Mouse (Mus musculus) naive thymus-derived CD4-positive, alpha-beta T cell, adult 2 months (primary cell): ENCODE results near the gene Ubl3.

Source experiments
- DNase-seq: peaks from one replicate; pipeline ENCODE4 v3.0.0-alpha.2; 2011; ENCODE audit warnings: low read depth

The Ubl3 gene

DNA sequence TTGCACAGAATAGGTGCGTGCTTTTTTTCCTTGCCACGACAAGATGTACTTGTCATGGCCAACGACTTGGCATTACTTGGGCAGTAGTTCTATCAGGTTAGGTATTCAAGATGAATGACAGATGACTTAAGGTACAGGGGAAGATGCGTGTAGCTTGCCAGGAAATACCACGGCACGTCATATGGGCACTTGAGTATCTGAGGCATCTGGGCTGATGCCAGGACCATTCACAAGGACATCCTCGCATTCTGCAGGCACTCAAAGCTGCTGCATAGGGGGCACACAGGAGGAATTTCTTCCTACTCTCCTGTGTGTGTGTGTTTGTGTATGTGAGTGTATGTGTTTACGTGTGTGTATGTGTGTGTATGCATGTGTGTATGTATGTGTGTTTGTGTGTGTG, 9.6 kb upstream of the Ubl3 start:
- DNase-seq = no peak

DNA sequence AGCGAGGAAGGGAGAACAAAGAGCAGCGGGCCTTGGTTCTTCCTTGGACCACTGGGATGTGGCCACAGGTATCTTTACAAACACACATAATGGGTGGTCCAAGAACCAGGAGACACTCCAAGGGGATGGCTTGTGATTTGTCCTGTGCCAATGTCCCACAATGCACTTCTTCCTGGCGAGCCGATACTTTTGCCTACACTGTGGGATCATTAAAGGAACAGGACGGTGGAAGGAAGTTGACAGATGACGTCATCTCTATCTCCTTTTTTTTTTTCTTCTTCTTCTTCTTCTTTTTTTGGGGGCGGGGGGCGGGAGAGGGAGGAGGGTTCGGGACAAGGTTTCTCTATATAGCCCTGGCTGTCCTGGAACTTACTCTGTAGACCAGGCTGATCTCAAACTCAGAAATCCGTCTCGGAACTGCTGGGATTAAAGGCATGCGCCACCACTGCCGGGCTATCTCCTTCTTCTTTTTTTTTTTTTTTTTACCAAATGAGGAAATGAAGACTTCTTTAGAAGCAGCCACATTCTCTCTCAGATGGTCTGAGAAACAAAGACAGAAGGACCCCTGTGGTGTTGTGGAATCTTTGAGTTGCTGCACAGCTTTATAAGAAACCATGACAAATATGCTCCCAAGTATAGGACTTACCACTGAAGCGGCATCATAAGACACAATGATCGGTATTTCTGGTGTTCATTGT, 6.8 kb upstream of the Ubl3 start:
- no peak for DNase-seq

DNA sequence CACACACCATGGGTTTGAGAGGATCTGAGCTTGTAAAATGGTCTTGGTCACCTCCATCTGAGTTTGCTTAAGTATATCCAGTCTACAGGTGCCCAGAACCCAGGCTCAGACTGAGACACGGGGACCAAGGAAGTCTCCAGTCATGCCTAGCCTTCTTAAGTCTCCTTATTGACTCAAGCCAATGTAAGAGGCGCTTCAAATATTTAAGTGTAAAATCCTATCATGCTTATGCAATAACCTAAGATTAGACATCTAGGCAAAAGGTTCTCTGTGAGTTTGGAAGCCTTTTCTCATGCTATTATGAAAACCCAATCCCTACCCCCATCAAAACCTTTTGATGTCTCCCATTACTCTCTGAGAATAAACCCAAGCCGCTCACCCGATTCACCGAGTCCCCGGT, 5.9 kb upstream of the Ubl3 start:
- no peak for DNase-seq

DNA sequence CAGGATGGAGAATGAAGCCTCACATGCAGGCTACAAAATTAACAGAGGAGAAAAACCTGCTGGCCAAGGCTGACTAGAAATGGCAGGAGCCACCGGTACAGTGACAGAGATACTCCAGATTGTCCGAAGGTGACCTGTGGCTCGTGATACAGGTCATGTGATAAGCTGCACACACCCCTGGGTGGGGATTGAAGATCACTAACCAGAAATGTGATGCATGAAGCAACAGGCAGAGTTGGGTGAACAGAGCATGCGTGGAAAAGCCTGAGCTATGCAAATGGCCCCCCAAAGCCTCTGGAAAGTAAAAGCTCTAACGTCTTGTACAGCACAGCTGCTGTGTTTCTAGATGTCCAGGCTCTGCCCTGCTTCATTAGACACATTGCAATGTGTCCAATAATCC, 3.9 kb upstream of the Ubl3 start:
- DNase-seq = no peak

DNA sequence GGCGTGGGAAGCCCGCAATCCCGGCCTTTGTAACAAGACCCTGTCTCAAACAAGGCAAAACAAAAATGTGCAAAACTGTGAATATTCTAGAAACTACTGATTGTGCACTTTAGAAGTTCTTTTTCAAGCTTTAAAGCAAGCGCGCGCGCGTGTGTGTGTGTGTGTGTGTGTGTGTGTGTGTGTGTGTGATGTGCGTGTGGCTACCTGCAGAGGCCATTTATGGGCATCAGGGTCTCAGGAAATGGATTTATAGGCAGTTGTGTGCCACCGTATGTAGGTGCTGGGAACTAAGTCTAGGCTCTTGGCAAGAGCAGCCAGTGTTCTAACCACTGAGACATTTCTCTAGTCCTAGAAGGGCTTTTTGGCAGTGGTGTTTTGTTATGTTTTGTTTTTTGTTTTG, 2.6 kb upstream of the Ubl3 start:
- no peak for DNase-seq

DNA sequence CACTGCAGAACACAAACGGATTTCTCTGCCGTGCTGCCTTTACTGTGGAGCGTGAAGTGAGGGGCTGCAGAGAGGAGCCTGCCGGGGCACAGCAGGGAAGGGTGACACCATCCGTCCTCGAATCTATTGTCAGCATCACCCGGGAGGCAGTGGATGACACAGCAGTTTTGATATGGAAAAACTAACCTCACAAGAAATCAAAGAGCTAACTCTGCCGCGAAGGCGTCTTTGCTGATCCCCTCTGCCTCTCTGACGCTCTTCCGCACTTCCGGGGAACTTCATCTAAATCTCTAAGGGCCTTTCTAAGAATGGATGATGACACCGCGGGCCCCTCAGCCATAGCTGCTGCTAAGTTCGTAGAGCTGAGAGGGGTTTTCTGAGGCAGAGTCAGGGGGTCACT, 2.1 kb upstream of the Ubl3 start:
- DNase-seq = peak; percentile 85

DNA sequence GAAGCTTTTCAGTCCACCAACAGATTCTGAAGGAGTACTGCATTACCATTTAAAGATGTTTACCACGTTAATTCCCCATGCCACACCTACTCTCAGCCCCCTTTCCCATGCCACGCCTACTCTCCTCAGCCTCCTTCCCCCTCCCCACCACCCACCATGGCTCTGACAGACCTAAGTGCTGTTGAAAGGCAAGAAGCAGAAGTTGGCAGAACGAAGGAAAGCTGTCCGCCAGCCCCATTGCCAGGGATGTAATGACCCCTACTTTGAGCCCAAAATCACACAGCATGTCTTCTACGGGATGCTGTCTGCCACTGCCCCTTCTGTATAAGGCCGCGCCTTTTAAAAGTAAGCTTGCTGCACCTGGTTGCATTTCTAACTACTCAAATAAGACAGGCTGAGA, 1.7 kb upstream of the Ubl3 start:
- no peak for DNase-seq

DNA sequence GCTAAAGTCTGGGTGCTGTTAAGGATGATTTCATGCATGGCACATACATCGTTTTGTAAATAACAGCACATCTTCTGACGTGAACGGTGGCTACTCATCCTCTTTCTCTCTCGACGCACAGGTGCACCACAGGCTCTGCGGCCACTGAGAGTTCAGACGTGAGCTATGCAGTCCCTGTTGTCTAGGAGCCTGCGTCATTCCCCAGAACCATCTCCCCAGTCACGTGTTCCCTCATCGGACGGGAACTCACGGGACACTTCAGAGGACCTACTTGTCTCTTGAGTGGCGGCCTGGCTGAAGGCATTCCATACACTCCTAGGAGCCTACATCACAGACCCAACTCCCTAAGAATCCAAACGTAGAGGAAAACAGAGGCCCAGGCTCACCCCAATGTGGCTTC, 1.1 kb upstream of the Ubl3 start:
- no peak for DNase-seq

DNA sequence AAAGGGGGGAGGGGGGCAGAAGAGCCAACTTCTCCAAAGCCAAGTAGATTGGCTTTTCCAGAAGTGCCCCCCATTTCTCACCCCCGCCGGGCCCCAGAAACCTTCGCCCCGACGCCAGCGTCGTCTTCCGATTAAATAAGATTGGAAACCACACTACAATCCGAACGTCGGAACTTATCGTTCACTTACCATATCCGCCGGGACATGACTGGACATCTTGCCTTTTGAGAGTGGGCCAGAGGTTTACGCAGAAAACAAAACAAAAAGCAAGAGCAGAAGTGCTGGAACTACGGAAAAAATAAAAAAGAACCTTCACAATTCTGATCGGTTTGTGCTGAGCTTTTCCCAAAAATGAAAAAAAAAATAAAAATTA, 839 bp downstream of the Ubl3 start:
- DNase-seq = peak; percentile 69

DNA sequence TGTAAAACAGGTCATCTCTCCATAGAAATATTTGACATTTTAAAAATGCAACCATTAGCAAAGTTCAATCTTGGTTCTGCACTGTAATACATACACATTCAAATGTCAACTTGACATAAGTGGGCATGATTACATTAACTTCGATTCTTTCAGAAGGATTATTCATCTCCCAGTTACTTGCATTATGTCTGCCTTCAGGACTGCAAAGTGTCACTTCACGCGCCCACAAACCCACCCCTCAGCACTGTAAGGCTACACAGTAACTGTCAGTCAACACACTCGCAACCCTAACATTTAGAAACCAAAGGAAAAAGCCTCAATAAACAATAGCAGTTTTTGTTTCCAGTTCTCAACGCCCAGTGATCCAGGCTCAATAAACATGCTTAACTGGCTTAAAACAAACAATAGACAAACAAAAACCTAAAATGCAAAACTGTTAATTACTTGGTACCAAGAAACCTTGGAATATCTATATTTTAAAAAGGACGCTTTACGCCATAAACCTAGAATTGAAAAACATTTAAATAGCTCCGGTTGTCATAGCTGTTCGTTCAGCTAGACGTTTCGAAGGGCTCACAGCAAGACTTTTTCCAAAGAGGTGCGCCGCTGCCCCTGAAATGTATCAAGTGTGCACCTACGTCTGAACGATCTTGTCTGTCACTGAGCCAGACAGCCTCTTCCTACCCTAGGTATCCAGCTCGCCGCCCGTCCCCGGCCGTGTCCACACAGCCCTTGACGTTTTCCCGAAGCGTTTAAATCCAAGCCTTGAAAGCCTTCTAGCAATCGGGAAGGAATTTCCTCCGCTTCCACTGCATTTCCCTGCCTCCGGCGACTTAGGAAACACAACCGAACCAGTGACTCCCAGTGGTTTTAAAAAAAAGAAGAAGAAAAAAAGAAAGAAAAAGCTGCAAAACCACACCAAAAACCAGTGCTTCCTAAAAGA, 1.5 kb downstream of the Ubl3 start:
- peak; percentile 58 for DNase-seq

DNA sequence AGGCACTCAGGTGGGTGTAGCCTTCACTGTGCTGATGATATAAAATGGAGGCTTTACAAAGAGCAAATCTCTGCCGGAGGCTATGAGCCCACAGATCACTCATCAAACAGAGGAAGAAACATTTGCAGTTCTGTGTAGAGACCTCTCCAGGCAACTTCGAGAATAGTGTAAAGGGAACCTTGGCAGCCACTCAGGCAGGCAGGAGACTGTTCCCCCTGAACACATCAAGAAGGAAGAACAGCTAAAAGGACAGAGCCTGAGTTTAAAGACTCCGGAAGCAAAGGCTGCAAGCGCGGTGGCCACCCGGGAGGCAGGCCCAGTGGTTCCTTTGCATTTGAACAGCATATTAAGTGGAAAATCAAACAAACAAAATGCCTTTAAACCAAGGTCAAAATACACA, 2.2 kb downstream of the Ubl3 start:
- peak; percentile 48 for DNase-seq

DNA sequence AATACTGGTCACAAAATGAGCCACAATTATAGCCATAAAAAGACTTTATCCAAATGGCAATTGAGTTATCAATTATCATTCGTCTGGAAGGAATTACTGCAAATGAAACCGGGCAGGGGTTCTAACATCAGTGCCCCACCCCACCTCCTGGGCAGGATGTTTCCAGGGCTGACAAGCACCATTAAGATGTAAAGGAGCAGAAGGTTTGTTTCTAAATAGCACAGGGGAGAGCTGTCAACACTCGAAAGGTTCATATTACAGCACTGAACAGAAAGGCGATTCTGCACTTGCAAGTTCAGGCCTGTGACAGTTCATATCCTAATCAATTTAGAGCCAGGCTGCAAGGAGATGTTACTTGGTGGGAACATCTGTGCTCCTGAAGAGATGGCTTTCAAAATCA, 3.3 kb downstream of the Ubl3 start:
- no peak for DNase-seq

DNA sequence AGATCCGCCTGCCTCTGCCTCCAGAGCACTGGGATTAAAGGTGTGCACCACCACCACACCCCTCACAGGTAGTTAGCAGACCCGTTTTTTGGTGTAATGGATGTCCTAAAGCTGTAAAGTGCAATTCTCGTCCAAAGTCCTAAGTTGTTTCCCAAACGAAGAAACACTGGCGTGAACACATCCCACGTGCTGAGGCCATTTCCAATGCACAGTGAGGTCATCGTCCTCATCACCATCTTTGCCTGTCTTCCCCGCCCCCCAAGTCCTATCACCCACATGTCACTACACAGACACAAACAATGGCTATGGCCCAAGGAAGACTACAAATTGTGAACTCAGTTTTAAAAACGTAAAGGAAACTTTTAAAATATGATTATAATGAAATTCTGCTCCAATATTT, 4.0 kb downstream of the Ubl3 start:
- DNase-seq = no peak

DNA sequence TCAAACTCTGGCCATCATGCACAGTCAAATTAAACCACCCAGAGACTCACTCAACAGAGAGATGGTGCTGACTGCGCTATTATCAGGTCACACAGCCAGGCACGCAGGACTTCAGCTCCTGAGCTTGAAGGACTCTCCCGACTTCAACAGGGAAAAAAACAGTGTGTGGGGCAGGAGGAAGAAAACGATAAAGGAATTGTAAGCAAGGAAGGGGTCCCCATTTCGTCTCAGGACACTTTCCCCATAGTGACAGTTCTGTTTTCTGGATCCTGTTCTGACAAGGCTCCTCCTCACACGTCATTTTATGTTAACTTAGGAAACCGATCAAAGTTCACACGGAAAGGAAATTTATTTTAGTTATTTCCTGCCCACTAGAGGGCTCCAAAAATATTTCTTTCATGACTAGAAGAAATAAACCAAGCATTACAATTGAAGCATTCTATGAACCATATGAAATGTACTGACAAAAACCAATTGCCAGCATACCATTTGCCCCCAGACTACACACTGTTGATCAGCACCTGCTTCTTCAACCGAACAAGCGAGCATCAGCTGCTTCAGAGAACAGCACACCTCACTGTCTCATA, 4.6 kb downstream of the Ubl3 start:
- DNase-seq = peak; percentile 72

DNA sequence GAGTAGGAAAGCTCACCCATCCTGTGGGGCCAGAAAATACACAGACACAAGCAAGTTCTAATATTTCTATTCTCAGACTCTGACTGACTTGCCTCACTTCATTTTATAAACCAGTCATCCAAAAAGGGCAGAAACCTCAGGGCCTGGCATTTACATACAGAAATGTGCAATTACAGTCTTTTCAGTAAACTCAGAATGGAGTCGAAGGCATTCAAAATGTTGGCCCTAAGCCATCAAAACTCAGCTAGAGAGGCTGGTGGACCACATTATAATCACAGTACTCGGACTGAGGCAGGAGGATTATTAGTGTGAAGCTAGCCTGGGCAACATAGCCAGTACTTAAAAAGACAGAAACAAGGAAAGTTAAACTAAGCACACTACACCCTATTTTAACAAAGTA, 5.6 kb downstream of the Ubl3 start:
- no peak for DNase-seq

DNA sequence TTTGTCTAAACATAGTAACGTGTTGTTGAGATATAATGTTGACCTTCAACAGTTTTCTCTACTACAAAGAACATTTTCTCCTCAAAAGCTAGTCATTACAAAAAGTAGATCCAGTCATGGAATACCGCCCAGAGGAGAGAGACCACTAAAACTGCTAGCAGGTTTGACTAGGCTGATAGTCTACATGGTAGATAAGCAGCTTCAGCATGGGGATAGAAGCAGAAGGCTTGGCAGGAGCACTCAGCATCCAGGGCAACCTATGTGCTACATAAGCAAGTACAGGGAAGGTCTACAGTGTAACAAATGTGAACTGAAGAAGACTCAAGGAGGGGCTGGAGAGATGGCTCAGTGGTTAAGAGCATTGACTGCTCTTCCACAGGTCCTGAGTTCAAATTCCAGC, 7.9 kb downstream of the Ubl3 start:
- DNase-seq = no peak

DNA sequence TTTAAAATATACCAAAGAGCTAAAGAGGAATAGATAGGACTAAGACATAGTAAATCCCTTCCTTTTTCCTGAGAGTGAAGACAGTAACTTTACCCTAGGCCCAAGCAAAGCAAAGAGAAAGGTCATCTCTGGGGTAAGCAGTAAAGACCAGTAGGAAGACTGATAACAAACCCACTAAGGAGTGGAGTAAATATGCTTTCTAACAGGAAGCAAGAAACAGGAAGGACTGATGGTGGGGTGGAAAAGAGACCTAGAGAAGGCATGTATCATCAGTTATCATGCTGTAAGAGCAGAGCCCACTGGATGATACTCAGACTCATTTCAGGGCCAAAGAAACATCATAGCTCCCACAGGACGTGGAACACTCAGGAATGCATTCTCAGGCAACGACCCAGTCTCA, 10.4 kb downstream of the Ubl3 start:
- no peak for DNase-seq

DNA sequence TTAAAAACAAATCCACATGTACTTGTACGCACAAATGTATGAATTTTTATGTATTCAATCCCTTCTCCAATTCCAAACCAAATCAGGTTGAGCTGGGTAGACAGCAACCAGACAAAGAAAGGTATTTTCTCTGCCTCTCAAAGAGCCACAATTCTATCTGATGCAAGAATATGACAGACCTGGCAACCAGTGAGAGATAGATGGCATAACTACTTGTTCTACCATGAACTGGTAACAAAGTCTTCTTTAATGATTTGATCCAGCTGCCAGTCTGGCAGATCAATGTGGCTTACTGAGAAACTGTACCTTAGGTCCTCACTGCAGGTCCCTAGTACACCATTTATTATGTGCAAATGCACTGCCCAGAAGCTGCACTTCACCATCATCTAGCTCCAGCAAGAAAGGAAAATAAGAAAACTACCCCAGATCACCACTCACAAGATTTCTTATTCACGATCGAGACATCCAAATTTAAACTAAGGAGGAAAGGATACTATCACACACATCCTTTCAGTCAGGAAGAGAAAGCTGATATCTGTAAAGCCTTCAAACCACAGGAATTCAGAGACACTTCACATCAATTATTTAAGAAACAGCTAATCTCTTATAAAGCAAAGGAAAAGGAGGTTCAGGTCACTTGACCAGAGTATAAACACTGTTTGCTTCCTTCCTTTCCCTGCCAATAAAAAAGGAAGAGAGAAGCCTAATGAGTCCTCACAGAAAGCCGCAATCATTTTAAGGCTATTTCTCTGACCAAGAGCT, 16.7 kb downstream of the Ubl3 start:
- no peak for DNase-seq

DNA sequence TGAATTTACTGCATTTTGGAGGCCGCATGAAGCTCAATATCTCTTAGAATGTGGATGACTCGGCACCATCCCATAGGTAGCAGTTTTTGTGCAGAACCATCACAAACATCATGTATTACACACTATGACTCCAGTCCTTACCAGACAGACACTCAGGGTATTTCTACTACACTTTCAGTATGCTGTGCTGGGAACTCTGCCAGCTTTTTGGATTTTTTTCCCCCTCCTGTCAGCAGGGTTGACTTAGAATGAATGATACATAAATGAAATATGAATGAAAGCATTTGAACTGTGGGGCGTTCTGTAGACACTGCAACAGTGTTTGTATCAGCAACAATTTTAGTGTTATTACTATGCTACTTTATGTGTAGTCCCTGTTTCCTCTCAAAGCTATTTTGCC, 17.9 kb downstream of the Ubl3 start:
- no peak for DNase-seq

DNA sequence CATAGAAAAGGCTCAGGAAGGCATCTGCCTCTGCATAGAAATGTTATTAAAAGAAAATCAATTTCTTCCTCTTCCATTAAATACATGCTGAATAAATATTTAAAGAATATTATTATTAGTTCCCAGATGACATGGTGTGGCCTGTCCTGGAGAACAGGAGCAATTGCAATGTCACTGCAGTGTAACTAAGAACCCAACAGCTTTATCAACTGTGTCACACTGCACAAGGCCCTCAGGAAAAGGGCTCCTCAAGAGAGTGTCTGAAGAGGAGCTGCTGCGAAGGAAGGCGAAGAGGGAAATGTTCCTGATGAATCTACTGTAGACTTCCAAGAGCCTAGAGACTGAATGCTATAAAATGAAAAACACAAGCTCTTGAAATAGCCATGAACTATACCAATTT, 18.7 kb downstream of the Ubl3 start:
- no peak for DNase-seq

DNA sequence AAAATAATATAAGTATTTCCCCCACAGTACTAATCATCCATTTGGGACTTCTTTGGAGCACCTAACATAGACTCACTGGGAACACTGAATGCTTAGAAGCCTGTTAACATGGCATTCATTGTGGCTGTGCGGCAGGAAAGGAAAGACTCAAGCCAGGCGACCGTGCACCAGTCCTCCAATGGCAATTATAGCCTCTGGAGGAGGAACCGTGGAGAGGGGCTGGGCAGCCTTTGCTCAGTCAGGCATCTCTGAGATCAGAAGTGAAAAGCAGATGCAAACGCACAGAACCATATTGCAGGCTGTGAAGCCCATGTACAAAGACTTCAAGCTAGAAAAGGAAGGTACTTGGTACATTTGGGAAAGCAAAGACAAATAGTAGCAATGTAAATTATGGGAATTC, 20.4 kb downstream of the Ubl3 start:
- no peak for DNase-seq

DNA sequence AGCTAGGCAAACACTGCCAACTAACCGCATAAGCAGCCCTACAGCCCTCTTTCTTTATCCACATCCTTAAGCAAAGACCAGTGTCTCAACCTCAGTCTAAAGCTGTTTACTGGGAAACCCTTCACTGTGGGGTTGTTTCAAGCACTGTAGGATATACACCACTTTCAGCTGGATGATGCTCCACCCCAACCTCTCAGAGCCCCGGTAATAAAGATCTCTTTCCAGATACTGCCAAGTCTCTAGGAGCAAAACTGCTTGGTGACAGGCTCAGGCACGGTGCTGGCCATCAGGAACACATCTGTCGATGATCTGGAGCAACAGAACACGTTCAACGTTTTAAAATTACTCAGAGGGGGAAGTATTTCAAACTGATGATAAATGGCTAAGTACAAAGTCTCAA, 25.0 kb downstream of the Ubl3 start:
- no peak for DNase-seq

DNA sequence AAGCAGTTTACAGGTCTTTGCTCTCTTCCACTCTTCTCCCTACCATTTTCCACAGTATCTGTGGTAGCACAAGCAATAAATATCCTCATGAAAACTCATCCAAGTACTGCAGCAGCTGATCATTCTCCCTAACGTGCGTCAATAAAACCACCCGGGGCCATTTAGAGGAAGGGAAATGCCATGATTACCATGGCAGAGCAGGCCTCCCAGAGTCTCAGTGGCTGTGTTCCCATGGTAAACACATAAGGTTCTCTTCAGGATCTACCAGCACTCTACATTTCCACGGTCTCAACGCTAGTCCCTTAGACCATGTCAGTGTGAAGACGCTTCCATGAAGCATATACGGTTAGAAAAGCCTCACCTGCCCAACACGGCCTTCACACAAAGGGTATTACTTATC, 26.0 kb downstream of the Ubl3 start:
- DNase-seq = no peak
